Mouse (Mus musculus) retina, adult 2 months (tissue): ENCODE measurements at regions not wholly inside any gene's neighbourhood (a gene's known extent, or its start where the extent isn't known, plus 50 kb on each side); places are given as distances from the start of the nearest gene placed in this dataset.

Experiments used
- DNase-seq: peaks from one replicate; pipeline ENCODE4 v3.0.0-alpha.2; 2012; ENCODE audit warnings: low read depth, low spot score

DNA sequence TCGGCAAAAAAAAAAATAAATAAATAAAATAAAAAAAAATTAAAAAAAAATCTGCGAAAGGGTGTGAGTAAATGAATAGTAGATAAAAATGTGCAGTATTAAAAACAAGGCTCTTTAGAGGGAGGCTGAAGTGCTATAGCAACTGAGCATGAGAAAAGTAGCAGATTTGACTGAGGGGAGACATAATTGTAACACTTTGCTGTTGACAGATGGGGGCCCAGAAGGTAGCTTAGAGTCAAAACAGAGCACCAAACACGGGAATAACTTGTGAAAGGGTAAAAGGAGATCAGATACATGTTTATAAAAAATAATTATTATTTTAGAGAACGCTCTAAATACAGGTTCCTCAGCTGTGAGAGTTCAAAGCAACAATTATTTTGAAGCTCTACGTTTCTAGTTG, 605.1 kb downstream of the Tmem182 start:
- no peak for DNase-seq

DNA sequence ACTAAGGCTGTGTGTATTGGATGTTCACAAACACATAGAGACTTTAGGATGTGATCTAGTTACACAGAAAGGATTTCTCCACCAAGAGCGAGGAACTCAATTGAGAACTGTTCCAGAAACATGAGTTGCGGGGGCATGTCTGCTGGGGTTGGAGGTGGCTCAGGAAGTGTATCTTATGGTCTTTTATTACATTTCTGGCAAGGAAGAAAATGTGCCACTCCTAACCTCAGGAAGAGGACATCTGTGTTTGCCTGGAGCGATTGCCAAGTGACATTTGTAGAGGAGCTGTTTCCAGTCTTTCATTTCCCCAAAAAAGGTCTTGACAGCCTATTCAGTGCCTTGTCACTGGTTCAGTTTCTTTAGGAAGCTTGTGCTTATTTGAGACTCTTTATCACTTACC, 606.2 kb downstream of the Tmem182 start:
- no peak for DNase-seq

DNA sequence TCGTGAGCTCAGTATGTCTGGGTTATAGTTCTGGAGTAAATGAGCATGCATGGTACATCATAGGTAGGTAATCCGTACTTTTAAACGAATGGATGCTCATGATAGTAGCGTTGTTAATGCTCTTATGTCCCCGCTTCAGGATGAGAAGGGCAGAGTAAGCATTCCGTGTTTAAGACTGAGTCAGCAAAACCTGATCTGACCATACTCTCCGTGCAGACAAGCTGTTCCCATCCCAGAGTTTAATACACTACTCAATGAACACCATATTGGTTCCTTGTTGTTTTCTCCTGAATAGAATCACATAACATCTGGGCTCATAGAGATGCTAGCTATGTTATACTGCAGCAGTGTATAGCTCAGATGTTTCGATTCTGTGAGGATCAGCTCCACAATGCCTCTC, 606.7 kb downstream of the Tmem182 start:
- no peak for DNase-seq

DNA sequence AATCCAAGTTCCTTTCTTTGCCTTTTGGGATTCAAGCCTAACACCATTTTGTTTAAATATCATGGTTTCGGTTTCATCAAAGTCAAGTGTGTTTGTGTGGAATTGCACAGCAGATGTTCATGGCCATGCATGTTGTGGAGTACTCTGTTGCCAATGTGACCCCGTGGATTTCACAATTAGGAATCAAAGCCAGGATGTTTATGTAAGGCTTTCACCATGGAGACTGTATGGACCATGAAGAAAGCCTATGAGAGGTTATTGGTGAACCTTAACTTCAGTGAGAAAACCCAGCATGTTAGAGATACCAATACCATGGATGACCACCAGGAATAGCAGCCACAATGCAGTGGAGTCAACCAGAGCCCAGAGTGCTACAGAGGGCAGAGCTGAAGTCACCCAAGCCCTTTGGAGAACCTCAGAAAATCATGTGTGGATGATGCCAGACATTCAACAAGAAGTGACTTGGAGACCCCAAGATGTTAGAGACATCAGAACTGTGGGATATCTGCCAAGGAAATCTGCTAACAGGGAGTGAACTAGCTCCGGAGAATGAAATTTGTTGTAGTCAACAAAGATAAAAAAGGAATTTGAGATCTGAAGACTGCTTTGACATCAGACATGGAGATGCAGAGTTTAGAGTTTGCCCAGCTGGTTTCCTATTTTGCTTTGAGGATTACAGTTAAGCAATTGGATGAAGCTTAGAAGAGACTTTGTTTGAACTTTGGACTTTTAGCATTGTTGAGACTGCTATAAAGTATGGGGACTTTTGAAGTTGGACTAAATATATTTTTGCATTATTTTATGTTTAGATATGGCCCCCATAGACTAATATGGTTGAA, 615.3 kb downstream of the Tmem182 start:
- no peak for DNase-seq

DNA sequence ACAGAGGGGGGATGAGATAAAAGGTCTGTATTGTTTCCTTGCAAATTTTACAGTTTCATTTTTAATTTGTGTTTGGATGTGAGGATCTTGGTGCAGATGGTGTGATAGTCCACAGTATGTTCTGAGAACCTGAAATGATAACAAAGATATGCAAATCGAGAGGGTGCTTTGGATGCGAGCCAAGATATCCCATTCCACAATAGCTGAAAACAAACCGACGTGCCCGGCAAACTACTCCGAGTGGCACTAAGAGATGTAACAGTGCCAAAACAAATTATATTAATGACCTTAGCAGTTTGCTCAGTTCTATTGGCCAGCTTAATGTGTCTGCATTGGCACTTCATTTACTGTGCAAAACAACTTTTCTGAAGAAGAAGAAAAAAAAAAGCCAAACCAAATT, 622.5 kb downstream of the Tmem182 start:
- DNase-seq: no peak

DNA sequence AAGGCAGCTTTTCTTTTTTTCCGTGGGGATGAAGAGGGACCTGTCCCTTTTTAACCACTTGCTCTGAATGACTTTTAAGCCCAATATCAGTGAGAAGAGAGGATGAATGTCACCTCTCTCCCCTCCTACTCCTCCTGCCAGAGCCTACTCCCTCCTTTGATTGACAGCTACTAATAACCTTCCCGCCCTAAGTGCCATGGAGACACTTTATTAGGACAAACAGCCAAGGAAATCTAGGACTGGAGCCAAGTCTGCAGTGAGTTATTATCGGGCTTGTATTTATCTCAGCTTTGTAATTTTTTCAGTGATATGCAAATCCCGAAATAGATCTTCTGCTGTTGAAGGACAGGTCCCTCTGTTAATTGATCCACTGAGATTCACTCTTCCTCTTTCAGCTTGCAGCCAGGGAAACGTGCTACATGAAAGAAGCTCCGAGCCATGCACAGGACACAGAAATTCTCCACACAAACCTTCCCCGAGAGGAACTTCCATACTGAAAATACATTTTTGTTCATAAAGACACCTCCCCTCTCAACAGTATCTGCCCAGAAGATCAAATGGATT, 625.8 kb downstream of the Tmem182 start:
- no peak for DNase-seq

DNA sequence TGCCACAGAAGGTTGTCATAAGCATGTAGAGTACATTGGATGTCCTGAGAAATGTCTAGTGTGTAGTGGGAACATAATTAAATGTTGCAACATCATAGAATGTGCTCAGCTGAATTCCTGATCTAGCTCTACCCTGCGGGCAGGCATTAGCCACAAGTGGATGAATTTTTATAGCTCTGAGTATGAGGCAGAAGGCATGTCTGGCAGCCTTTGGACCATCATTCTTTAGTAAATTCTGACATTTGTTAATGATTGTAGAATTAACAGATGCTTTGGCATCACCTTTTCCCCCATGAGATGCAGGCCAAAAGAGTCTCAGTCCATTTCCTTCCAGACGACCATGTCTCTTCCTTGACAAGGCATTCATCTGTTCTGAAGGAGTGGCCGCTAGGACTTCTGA, 630.0 kb downstream of the Tmem182 start:
- no peak for DNase-seq

DNA sequence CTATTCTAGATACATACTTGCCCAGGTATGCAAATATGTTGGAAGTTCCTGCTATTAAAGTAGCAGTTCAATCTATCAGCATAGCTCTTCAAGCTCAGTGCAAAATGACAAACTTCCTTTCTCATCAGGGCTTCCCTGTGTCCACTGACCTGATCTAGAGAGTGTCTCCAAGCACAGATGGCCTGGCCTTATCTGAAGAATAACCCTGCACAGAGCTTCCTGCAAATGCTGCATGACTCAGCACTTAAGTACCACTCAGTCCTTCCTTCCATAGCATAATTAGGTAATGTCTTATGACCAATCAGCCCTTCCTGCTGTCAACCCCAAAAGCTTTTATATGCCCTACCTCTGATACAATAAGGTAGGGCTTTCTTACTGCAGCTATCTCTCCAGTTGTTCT, 644.6 kb downstream of the Tmem182 start:
- no peak for DNase-seq
